Mouse (Mus musculus) liver, postnatal 0 days (tissue): ENCODE data around the gene Gfpt2. TPM values are rescaled to one million over a fixed set of nuclear protein-coding genes. Genes with fewer than 3 reads are reported as not detected.

Source experiments
- ATAC-seq: fragments of 200-750 bp; cut with Nextera tagmentation; 2 replicates; pipeline ENCODE4 v1.8.0; 2017; ENCODE audit warnings: mild to moderate bottlenecking, moderate library complexity
- DNase-seq: peaks from one replicate; pipeline ENCODE4 v3.0.0-alpha.2; 2016
- H3K27ac ChIP-seq: fragments of 300-500 bp; sonication (generic); 2 replicates; pipeline ENCODE4 v1.5.1; 2014; ENCODE audit warnings: antibody characterized with exemption, moderate library complexity, mild to moderate bottlenecking, low read depth
- H3K27me3 ChIP-seq: fragments of 300-500 bp; sonication (generic); 2 replicates; pipeline ENCODE4 v1.6.1; 2014; ENCODE audit warnings: low read length, control low read depth, mixed read lengths; ENCODE audit not compliant: insufficient read depth
- H3K36me3 ChIP-seq: fragments of 300-500 bp; sonication (generic); replicated peaks from 2 replicates; pipeline ENCODE4 v1.6.1; 2014; ENCODE audit warnings: mild to moderate bottlenecking, control low read depth, low read length, moderate library complexity, mixed read lengths; ENCODE audit not compliant: insufficient read depth
- H3K4me1 ChIP-seq: fragments of 300-500 bp; sonication (generic); 2 replicates; pipeline ENCODE4 v1.6.1; 2014; ENCODE audit warnings: antibody characterized with exemption, mild to moderate bottlenecking, control low read depth; ENCODE audit not compliant: insufficient read depth
- H3K4me2 ChIP-seq: fragments of 300-500 bp; sonication (generic); 2 replicates; pipeline ENCODE4 v1.6.1; 2014; ENCODE audit warnings: low read depth, mild to moderate bottlenecking, low read length, moderate library complexity, mixed read lengths
- H3K4me3 ChIP-seq: fragments of 300-500 bp; sonication (generic); 2 replicates; pipeline ENCODE4 v1.5.1; 2014; ENCODE audit warnings: low read depth, low read length
- H3K9ac ChIP-seq: fragments of 300-500 bp; sonication (generic); replicated peaks from 2 replicates; pipeline ENCODE4 v1.6.1; 2014; ENCODE audit warnings: mild to moderate bottlenecking, moderate library complexity
- H3K9me3 ChIP-seq: fragments of 300-500 bp; sonication (generic); 2 replicates; pipeline ENCODE4 v1.6.1; 2016; ENCODE audit warnings: mild to moderate bottlenecking, control low read depth, low read length, mixed read lengths
- CTCF ChIP-seq: sonication (generic); IDR thresholded peaks from 2 replicates; pipeline ENCODE4 v1.5.1; 2016; ENCODE audit warnings: antibody characterized with exemption, low read depth
- EP300 ChIP-seq: IDR thresholded peaks from 2 replicates; pipeline ENCODE4 v1.6.1; 2016; ENCODE audit warnings: antibody characterized with exemption, low read depth, mild to moderate bottlenecking
- WGBS: fragments of 180-500 bp; shearing (Covaris S2); extraction: QIAGEN DNeasy Blood & Tissue Kit; methylation state at CpG from one replicate; pipeline ENCODE4 v1.1.7; 2014; ENCODE audit not compliant: insufficient replicate concordance; 5-methylcytosine and 5-hydroxymethylcytosine counted together
- polyA plus RNA-seq: library from polyadenylated mRNA; unstranded; fragments of >200 nt; fragmentation: Nextera tagmentation; extraction: Ambion mirVana; gene quantifications from 2 replicates; pipeline ENCODE4 v1.2.1, GENCODE M21; 2015

Gene Gfpt2
- polyA plus RNA-seq, 1 experiment from 2014 or later, result 0.81 TPM

GRCm38 (mm10) chr11:49829176-49829745 is 35.3 kb downstream of the Gfpt2 start:
- no peak overlapping the region for H3K4me2 ChIP-seq
- no peaks in the 10 kb centered on the region for H3K4me1 ChIP-seq
- peak overlapping the region; percentile 66; the same call in 1 of the 2 replicates for H3K27ac ChIP-seq
- H3K36me3 ChIP-seq, result no peaks in the 10 kb centered on the region
- ATAC-seq (no peak), DNase-seq (no peak)
- H3K4me3 ChIP-seq, result no peak overlapping the region
- no peak overlapping the region for H3K9ac ChIP-seq
- no peaks in the 10 kb centered on the region for H3K27me3 ChIP-seq
- TF ChIP-seq EP300, result no peak
- TF ChIP-seq CTCF, result no peak
- 59% methylated on average over 7 of the region's 7 CpGs for WGBS
- H3K9me3 ChIP-seq, result no peaks in the 10 kb centered on the region

DNA sequence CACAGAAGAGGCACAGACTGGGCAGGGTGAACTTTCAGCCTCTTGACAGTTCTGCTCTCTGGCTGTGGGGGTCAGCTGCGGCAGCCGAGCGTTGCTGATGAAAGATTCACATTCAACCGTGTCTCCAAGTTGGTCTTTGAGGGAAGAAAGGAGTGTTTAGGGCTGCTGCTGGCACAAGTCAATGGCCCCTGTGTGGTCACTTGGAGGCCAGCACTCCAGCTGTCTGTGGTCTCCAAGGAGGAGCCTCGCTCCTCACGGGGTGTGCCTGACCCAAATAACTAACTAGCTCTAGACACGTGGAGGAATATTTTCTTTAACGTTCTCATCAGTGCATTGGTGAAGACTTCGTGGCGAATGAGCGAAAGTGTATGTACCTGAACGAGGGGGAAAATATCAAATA is 38.0 kb downstream of the Gfpt2 start:
- Histone ChIP-seq H3K36me3 (no peaks in the 10 kb centered on the region), H3K9me3 (no peaks in the 10 kb centered on the region), H3K27me3 (no peaks in the 10 kb centered on the region), H3K4me3 (no peak overlapping the region), H3K9ac (no peak overlapping the region), H3K4me2 (no peak overlapping the region), H3K4me1 (peaks cover 2% of the 10 kb centered on the region; the same call in 1 of the 2 replicates), H3K27ac (no peak overlapping the region)
- WGBS, result 81% methylated on average over 12 of the region's 12 CpGs
- TF ChIP-seq CTCF (no peak), EP300 (no peak)
- no peak for DNase-seq
- no peak for ATAC-seq

DNA sequence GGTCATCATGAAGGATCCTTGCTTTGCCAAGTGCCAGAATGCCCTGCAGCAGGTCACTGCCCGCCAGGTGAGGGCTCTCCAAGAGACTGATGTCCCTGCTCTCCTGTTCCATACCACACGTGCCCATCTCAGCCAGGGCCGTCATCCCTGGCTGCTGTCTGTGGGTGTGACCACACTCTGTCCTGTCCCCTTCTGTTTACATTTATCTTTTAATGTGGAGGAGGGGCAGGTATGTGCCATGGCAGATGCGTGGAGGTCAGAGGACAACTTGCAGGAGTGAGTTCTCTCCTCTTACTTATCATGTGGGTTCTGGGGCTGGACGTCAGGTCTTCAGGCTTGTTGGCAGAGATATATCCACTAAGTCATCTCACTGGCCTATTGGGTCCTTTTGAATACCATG is 39.0 kb downstream of the Gfpt2 start:
- H3K27me3 ChIP-seq, result no peaks in the 10 kb centered on the region
- 61% methylated on average over 5 of the region's 5 CpGs for WGBS
- no peak overlapping the region for H3K4me3 ChIP-seq
- no peak for TF ChIP-seq CTCF
- no peak for TF ChIP-seq EP300
- peak; percentile 54; the same call in 1 of the 2 replicates for ATAC-seq
- DNase-seq, result no peak
- H3K36me3 ChIP-seq, result no peaks in the 10 kb centered on the region
- no peak overlapping the region for H3K27ac ChIP-seq
- no peak overlapping the region for H3K9ac ChIP-seq
- H3K4me2 ChIP-seq, result no peak overlapping the region
- H3K4me1 ChIP-seq, result peaks cover 6% of the 10 kb centered on the region; the same call in 1 of the 2 replicates
- no peaks in the 10 kb centered on the region for H3K9me3 ChIP-seq

- no peaks in the 10 kb centered on the region for H3K27me3 ChIP-seq
- no peak overlapping the region for H3K9ac ChIP-seq
- no peak for DNase-seq
- 72% methylated on average over 6 of the region's 6 CpGs for WGBS
- TF ChIP-seq EP300, result no peak
- no peak for TF ChIP-seq CTCF
- H3K4me1 ChIP-seq, result peaks cover 12% of the 10 kb centered on the region
- H3K9me3 ChIP-seq, result no peaks in the 10 kb centered on the region
- H3K4me2 ChIP-seq, result no peak overlapping the region
- ATAC-seq, result no peak
- H3K27ac ChIP-seq, result no peak overlapping the region
- H3K36me3 ChIP-seq, result no peaks in the 10 kb centered on the region
- no peak overlapping the region for H3K4me3 ChIP-seq
Observed at GRCm38 (mm10) chr11:49834248-49834647, 40.3 kb downstream of the Gfpt2 start.

- Histone ChIP-seq H3K9ac (no peak overlapping the region), H3K9me3 (no peaks in the 10 kb centered on the region), H3K27ac (no peak overlapping the region), H3K4me1 (peaks cover 12% of the 10 kb centered on the region), H3K4me2 (no peak overlapping the region), H3K27me3 (no peaks in the 10 kb centered on the region), H3K4me3 (no peak overlapping the region), H3K36me3 (no peaks in the 10 kb centered on the region)
- no peak for TF ChIP-seq EP300
- no peak for TF ChIP-seq CTCF
- no peak for ATAC-seq
- DNase-seq, result no peak
- 75% methylated on average over 11 of the region's 11 CpGs for WGBS
Observed at GRCm38 (mm10) chr11:49835257-49835956, 41.4 kb downstream of the Gfpt2 start.

- Histone ChIP-seq H3K27ac (peak overlapping the region; percentile 36), H3K27me3 (no peaks in the 10 kb centered on the region), H3K4me3 (no peak overlapping the region), H3K4me1 (peaks cover 27% of the 10 kb centered on the region), H3K9ac (no peak overlapping the region), H3K9me3 (no peaks in the 10 kb centered on the region), H3K36me3 (no peaks in the 10 kb centered on the region), H3K4me2 (no peak overlapping the region)
- ATAC-seq, result peak; percentile 71
- DNase-seq, result no peak
- 43% methylated on average over 13 of the region's 13 CpGs for whole genome bisulfite sequencing
- no peak for TF ChIP-seq CTCF
- 0 out of 2 replicates have a peak, but pooled peaks have one; percentile 23 for TF ChIP-seq EP300
Observed at GRCm38 (mm10) chr11:49837717-49838407, 43.9 kb downstream of the Gfpt2 start.
